Mouse (Mus musculus) myocyte (in vitro differentiated cells): ENCODE results near the gene Gpr55. TPM values are rescaled to one million over a fixed set of nuclear protein-coding genes. Genes with fewer than 3 reads are reported as not detected.

ENCODE experiments used
- H3K27me3 ChIP-seq: one replicate; pipeline ENCODE4 v1.6.1; 2011; ENCODE audit not compliant: control insufficient read depth, insufficient read depth, insufficient read length
- H3K36me3 ChIP-seq: one replicate; pipeline ENCODE4 v1.6.1; 2011; ENCODE audit not compliant: control insufficient read depth, insufficient read depth
- H3K4me2 ChIP-seq: one replicate; pipeline ENCODE4 v1.6.1; 2011; ENCODE audit warnings: low read depth, control low read depth
- H3K4me3 ChIP-seq: one replicate; pipeline ENCODE4 v1.5.1; 2011; ENCODE audit warnings: mild to moderate bottlenecking, control low read depth, moderate library complexity
- H3K79me2 ChIP-seq: one replicate; pipeline ENCODE4 v1.6.1; 2011; ENCODE audit not compliant: control insufficient read depth, insufficient read depth
- H3ac ChIP-seq: one replicate; pipeline ENCODE4 v1.6.1; 2011; ENCODE audit not compliant: control insufficient read depth, insufficient read length
- CEBPB ChIP-seq: IDR thresholded peaks from 2 replicates; pipeline ENCODE4 v1.6.1; 2011; ENCODE audit warnings: mild to moderate bottlenecking, moderate library complexity; ENCODE audit not compliant: poor library complexity, insufficient read depth, severe bottlenecking
- E2F4 ChIP-seq: IDR thresholded peaks from one replicate; pipeline ENCODE4 v1.6.1; 2011; ENCODE audit warnings: mild to moderate bottlenecking, control low read depth, moderate library complexity; ENCODE audit not compliant: insufficient read depth
- MAX ChIP-seq: IDR thresholded peaks from one replicate; pipeline ENCODE4 v1.6.1; 2011; ENCODE audit warnings: low read depth, mild to moderate bottlenecking, control low read depth
- MYOD1 ChIP-seq, 3 experiments: IDR thresholded peaks; one replicate each; pipeline ENCODE4 v1.6.1; 2011; ENCODE audit warnings: control low read depth in 2 of 3, low read depth in 2 of 3, mild to moderate bottlenecking in 2 of 3, moderate library complexity in 1 of 3; ENCODE audit not compliant: insufficient read length in 2 of 3, control insufficient read depth in 1 of 3
- MYOG ChIP-seq, 3 experiments: IDR thresholded peaks; one replicate each; pipeline ENCODE4 v1.6.1; 2011; ENCODE audit warnings: control low read depth in 2 of 3, low read depth in 2 of 3, mild to moderate bottlenecking in 2 of 3; ENCODE audit not compliant: insufficient read length in 2 of 3, control insufficient read depth in 1 of 3, insufficient read depth in 1 of 3
- POLR2A ChIP-seq: IDR thresholded peaks from one replicate; pipeline ENCODE4 v1.6.1; 2011; ENCODE audit warnings: low read depth, mild to moderate bottlenecking, control low read depth, moderate library complexity; ENCODE audit not compliant: insufficient read length
- POLR2AphosphoS2 ChIP-seq: IDR thresholded peaks from one replicate; pipeline ENCODE4 v1.6.1; 2011; ENCODE audit warnings: low read depth, control low read depth; ENCODE audit not compliant: insufficient read length
- REST ChIP-seq: IDR thresholded peaks from one replicate; pipeline ENCODE4 v1.6.1; 2011; ENCODE audit warnings: mild to moderate bottlenecking, control low read depth, moderate library complexity; ENCODE audit not compliant: insufficient read depth, insufficient read length
- SRF ChIP-seq: IDR thresholded peaks from one replicate; pipeline ENCODE4 v1.6.1; 2011; ENCODE audit warnings: low read depth; ENCODE audit not compliant: control insufficient read depth, insufficient read length
- TCF12 ChIP-seq: IDR thresholded peaks from one replicate; pipeline ENCODE4 v1.6.1; 2011; ENCODE audit warnings: mild to moderate bottlenecking, control low read depth; ENCODE audit not compliant: poor library complexity, insufficient read depth, severe bottlenecking
- TCF3 ChIP-seq: IDR thresholded peaks from one replicate; pipeline ENCODE4 v1.6.1; 2011; ENCODE audit warnings: low read depth, control low read depth; ENCODE audit not compliant: insufficient read length
- USF1 ChIP-seq: IDR thresholded peaks from one replicate; pipeline ENCODE4 v1.6.1; 2011; ENCODE audit warnings: low read depth, mild to moderate bottlenecking, control low read depth, moderate library complexity
- polyA plus RNA-seq: library from polyadenylated mRNA; unstranded; fragments of >200 nt; fragmentation: generic; extraction: Trizol; gene quantifications from one replicate; pipeline ENCODE4 v1.2.1, GENCODE M21; 2012; ENCODE audit warnings: missing spikeins

Gpr55 gene
- polyA plus RNA-seq, 1 experiment: not detected

DNA sequence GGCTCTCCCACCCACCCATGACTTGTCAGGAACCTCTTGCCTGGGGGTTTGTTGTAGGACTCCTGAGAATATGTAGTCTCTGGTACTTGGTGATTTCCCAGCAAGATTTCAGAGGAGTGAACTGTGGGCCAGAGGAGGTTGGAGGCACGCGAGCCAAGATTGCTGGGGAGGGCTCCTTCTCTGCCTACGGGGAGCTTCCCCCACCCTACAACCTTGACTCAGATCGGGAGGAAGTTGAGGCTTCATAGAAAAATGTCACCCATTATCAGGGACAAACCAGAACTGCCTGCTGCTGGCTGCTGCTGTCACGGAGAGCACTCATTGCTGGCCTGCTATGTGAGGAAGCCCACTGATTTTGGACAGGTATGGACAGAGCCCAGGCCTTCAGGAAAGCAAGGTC is 3.5 kb downstream of the Gpr55 start:
- TF ChIP-seq USF1 (no peak), TCF12 (no peak), REST (no peak), MAX (no peak), MYOD1 (IDR thresholded peaks at IDR 0.05; ENCODE audit: control insufficient read depth in 1 of 3, insufficient read length in 2 of 3, low read depth in 2 of 3) (no peak), POLR2AphosphoS2 (no peak), MYOG (IDR thresholded peaks at IDR 0.05; ENCODE audit: control insufficient read depth in 1 of 3, insufficient read depth in 1 of 3, insufficient read length in 2 of 3, low read depth in 2 of 3) (no peak), TCF3 (no peak), POLR2A (no peak), CEBPB (no peak), SRF (no peak), E2F4 (no peak)
- no peak overlapping the region for H3ac ChIP-seq
- H3K79me2 ChIP-seq: no peaks in the 10 kb centered on the region
- H3K36me3 ChIP-seq: no peaks in the 10 kb centered on the region
- H3K4me2 ChIP-seq: no peak overlapping the region
- H3K4me3 ChIP-seq: no peak overlapping the region
- no peaks in the 10 kb centered on the region for H3K27me3 ChIP-seq

DNA sequence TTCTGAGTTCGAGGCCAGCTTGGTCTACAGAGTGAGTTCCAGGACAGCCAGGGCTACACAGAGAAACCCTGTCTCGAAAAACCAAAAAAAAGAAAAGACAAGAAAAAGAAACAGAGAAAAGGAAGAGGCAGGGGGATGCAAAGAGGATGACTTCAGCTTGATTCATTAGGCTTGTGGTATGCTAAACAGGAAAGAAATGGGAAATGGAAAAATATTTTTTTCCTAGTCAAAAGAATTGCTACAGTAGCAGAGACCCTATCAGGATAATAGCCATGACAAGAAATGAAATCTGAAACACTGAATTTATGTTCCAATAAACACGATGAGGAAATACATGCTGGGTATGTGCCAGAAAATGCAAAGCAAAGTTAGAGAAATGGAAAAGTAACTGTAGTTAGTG is 5.7 kb downstream of the Gpr55 start:
- H3K79me2 ChIP-seq: no peaks in the 10 kb centered on the region
- no peaks in the 10 kb centered on the region for H3K36me3 ChIP-seq
- H3K27me3 ChIP-seq: peaks cover 9% of the 10 kb centered on the region
- no peak overlapping the region for H3K4me2 ChIP-seq
- H3K4me3 ChIP-seq: no peak overlapping the region
- TF ChIP-seq CEBPB (no peak), REST (no peak), MYOD1 (IDR thresholded peaks at IDR 0.05; ENCODE audit: control insufficient read depth in 1 of 3, insufficient read length in 2 of 3, low read depth in 2 of 3) (no peak), TCF3 (no peak), TCF12 (no peak), E2F4 (no peak)
- no peak overlapping the region for H3ac ChIP-seq

DNA sequence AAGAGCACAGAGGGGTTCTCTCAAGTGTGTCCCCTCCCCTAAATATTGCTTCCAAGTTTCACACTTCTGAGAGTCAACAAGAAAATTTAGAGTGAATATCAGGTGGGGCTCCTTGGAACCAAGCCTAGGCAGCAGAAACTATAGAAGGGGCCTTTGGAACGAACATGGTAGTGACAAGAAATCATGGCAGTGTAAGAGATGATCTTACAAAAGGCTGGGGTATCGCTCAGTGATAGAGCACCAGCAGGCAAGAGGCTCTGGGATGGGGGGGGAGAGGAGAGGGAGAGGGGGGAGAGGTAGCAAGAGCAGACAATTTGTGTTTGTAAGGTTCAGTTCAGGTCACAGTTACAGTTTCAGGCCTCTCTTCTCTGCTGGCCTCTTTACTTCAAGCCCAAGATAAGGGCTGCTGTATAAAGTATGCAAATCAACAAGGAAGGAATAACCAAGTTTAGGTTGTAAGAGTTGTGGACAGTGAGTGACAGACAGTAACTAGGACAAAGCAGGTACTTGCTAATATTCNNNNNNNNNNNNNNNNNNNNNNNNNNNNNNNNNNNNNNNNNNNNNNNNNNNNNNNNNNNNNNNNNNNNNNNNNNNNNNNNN is 11.6 kb downstream of the Gpr55 start:
- TF ChIP-seq REST: no peak
- no peak for TF ChIP-seq MYOD1 (IDR thresholded peaks at IDR 0.05; ENCODE audit: control insufficient read depth in 1 of 3, insufficient read length in 2 of 3, low read depth in 2 of 3)
- TF ChIP-seq CEBPB: no peak
- TF ChIP-seq TCF12: no peak
- TF ChIP-seq E2F4: no peak
- TF ChIP-seq SRF: no peak
- TF ChIP-seq POLR2AphosphoS2: no peak
- no peak for TF ChIP-seq MAX
- no peak for TF ChIP-seq USF1
- no peak for TF ChIP-seq TCF3
- no peak for TF ChIP-seq POLR2A
- TF ChIP-seq MYOG (IDR thresholded peaks at IDR 0.05; ENCODE audit: control insufficient read depth in 1 of 3, insufficient read depth in 1 of 3, insufficient read length in 2 of 3, low read depth in 2 of 3): no peak
- Histone ChIP-seq H3K4me2 (no peak overlapping the region), H3K4me3 (no peak overlapping the region), H3K27me3 (peaks cover 9% of the 10 kb centered on the region), H3K79me2 (no peaks in the 10 kb centered on the region), H3ac (no peak overlapping the region), H3K36me3 (no peaks in the 10 kb centered on the region)

DNA sequence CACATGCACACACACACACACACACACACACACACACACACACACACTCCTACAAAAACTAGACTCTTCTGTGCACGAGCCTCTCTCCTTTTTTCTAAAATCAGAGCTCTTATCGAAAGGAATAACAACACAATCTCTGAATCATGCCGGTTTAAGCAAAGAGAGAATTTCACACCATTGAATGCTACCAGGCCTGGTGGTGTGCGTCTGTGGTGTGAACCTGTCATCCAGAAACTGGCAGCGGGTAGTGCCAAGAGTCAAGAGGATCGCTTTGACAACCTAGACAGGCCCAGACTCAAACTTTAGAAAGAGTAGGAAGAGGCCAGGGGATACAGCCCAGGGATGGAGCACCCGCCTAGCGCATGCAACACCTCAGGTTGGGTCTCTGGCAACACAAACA is 18.5 kb downstream of the Gpr55 start:
- peaks cover 11% of the 10 kb centered on the region for H3K27me3 ChIP-seq
- TF ChIP-seq CEBPB: no peak
- TF ChIP-seq SRF: no peak
- TF ChIP-seq REST: no peak
- TF ChIP-seq USF1: no peak
- TF ChIP-seq TCF3: no peak
- TF ChIP-seq MAX: no peak
- H3K79me2 ChIP-seq: no peaks in the 10 kb centered on the region

DNA sequence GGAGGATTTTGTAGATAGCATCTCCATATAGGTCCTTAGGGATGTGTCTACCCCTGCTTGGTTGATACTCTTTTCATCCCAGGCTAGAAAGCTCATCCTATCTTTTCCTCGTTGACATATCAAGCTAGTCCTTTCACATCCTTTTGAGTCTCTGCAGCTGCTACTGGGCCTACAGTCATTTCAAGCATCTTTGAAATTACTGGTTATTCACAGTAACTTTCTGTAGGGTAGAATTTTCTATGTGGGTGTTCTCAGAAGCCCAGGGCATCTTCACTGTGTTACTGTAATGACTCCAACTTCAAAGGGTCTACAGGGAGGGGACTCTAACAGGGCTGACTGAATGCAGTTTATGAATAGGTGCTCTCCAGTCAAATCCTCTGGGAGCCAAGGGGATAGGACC is 23.5 kb downstream of the Gpr55 start:
- H3ac ChIP-seq: no peak overlapping the region
- no peak overlapping the region for H3K4me2 ChIP-seq
- no peak for TF ChIP-seq POLR2A
- TF ChIP-seq TCF12: no peak
- TF ChIP-seq MYOG (IDR thresholded peaks at IDR 0.05; ENCODE audit: control insufficient read depth in 1 of 3, insufficient read depth in 1 of 3, insufficient read length in 2 of 3, low read depth in 2 of 3): no peak
- no peak for TF ChIP-seq MYOD1 (IDR thresholded peaks at IDR 0.05; ENCODE audit: control insufficient read depth in 1 of 3, insufficient read length in 2 of 3, low read depth in 2 of 3)
- no peak for TF ChIP-seq SRF
- no peak for TF ChIP-seq E2F4
- no peak overlapping the region for H3K4me3 ChIP-seq
- peaks cover 11% of the 10 kb centered on the region for H3K27me3 ChIP-seq
- H3K79me2 ChIP-seq: no peaks in the 10 kb centered on the region
- no peaks in the 10 kb centered on the region for H3K36me3 ChIP-seq

More for the DNA sequence above, 18.5 kb downstream of the Gpr55 start:
- H3K4me3 ChIP-seq: no peak overlapping the region
- no peak overlapping the region for H3K4me2 ChIP-seq
- H3K36me3 ChIP-seq: no peaks in the 10 kb centered on the region
- no peak overlapping the region for H3ac ChIP-seq
